In the genomic region with DNA sequence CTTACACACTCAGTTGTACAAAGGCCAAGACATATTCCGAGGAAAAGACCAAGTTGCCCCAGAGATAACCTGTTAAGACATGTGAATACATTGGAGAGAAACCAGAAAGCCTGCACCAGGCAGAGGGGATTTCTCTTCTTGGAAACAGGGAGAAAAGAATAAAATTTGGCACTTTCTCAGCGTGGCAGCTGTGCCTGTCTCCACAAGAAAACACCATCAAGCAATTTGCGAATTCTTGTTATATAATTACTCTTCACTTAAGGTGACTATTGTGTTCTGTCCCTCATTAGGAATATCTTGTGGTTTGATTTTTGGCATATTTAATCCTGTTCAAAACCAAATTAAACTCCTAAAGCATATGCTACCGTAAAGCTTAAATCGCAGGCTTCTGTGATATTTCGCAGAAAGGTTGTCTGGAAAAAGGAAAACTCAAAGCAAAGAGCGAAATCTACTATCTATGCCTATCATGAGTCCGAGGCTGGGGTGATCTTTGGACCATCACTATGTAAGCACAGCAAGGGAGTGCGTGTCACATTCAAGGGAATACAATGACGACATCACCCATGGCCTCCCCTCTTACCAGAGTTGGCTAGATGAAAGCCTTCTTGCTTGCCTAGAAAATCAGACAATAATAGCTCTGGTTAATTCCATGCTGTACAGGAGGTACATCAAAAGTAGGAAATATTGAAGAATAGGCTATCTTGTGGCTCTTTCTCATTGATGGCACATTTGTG, we compare ENCODE assay signal across 21 mouse cellular contexts. TPM values are rescaled to one million over a fixed set of nuclear protein-coding genes. Genes with fewer than 3 reads are reported as not detected.
DNase-seq lines count a peak whose midpoint lies in the region; ATAC-seq and TF ChIP-seq lines count a peak whose summit lies in the region.
"Had no signal": no experiment of that assay in that cellular context is flagged by ENCODE, and none has a peak within 500 bp of the region (broad histone marks: within the 10 kb centered on the region; RNA-seq: fewer than 3 reads in every experiment).

No protein-coding gene starts in this region.

- no peaks in the 10 kb centered on the region for H3K9me3 ChIP-seq in liver, embryonic 11.5 days (ENCODE audit: control insufficient read depth, low read length)
- H3K9me3 ChIP-seq in forebrain, embryonic 14.5 days (replicated peaks; ENCODE audit: control insufficient read depth, low read length), result no peaks in the 10 kb centered on the region
- H3K9me3 ChIP-seq: hindbrain, embryonic 12.5 days; intestine, embryonic 15.5 days had no signal

- H3K4me1 ChIP-seq in liver, adult 2 months (ENCODE audit: control insufficient read depth, insufficient read depth, low read length), result no peaks in the 10 kb centered on the region
- no peaks in the 10 kb centered on the region for H3K4me1 ChIP-seq in liver, embryonic 11.5 days (replicated peaks; ENCODE audit: control insufficient read depth, insufficient read depth, low read length)
- H3K4me1 ChIP-seq in forebrain, embryonic 14.5 days (ENCODE audit: control insufficient read depth, insufficient read depth, low read length), result peaks cover 18% of the 10 kb centered on the region; the same call in 1 of the 2 replicates
- H3K4me1 ChIP-seq: hindbrain, embryonic 12.5 days; intestine, embryonic 15.5 days had no signal

- no peak overlapping the region for H3K4me3 ChIP-seq in liver, adult 2 months (ENCODE audit: insufficient read depth, low read depth, low read length)
- no peak overlapping the region for H3K4me3 ChIP-seq in liver, embryonic 11.5 days (ENCODE audit: low read depth, low read length)
- H3K4me3 ChIP-seq in forebrain, embryonic 14.5 days (ENCODE audit: low read depth, low read length), result no peak overlapping the region
- H3K4me3 ChIP-seq: hindbrain, embryonic 12.5 days; intestine, embryonic 15.5 days had no signal

- no peak for ATAC-seq in liver, embryonic 11.5 days (replicated peaks; ENCODE audit: low FRiP score)
- ATAC-seq in forebrain, embryonic 14.5 days, result peak; percentile 78
- ATAC-seq in activated CD4-positive, CD25-positive, alpha-beta regulatory T cell, adult 4 months, result no peak
- ATAC-seq: intestine, embryonic 15.5 days had no signal

- H3K27me3 ChIP-seq in liver, adult 2 months (ENCODE audit: control insufficient read depth, insufficient read depth, low read length), result no peaks in the 10 kb centered on the region
- no peaks in the 10 kb centered on the region for H3K27me3 ChIP-seq in liver, embryonic 11.5 days (replicated peaks; ENCODE audit: control insufficient read depth, insufficient read depth, low read length)
- no peaks in the 10 kb centered on the region for H3K27me3 ChIP-seq in forebrain, embryonic 14.5 days (replicated peaks; ENCODE audit: control insufficient read depth, insufficient read depth, low read length)
- H3K27me3 ChIP-seq: hindbrain, embryonic 12.5 days; intestine, embryonic 15.5 days had no signal

- no peak for TF ChIP-seq CTCF in liver, adult 2 months (IDR thresholded peaks at IDR 0.05; ENCODE audit: low read depth, low read length)

- intact Hi-C loops in heart, postnatal 14 days (cut with DNase I), result no loop called here

- H3K36me3 ChIP-seq in liver, adult 2 months (ENCODE audit: control insufficient read depth, insufficient read depth, low read length), result no peaks in the 10 kb centered on the region
- no peaks in the 10 kb centered on the region for H3K36me3 ChIP-seq in liver, embryonic 11.5 days (ENCODE audit: control insufficient read depth, insufficient read depth, low read length)
- H3K36me3 ChIP-seq in forebrain, embryonic 14.5 days (ENCODE audit: control insufficient read depth, insufficient read depth, low read length), result no peaks in the 10 kb centered on the region
- H3K36me3 ChIP-seq: hindbrain, embryonic 12.5 days; intestine, embryonic 15.5 days had no signal

- H3K79me2 ChIP-seq in liver, adult 2 months (ENCODE audit: control insufficient read depth, insufficient read depth, low read length), result no peaks in the 10 kb centered on the region

- no peak for TF ChIP-seq POLR2A in liver, adult 2 months (IDR thresholded peaks at IDR 0.05; ENCODE audit: extremely low read depth, insufficient read depth, low read length)

- peak; percentile 29 to 45 for DNase-seq in cerebellum, postnatal 10 days
- no peak for DNase-seq in cerebellum, postnatal 4 days (ENCODE audit: low spot score in 2 of 2)
- peak; percentile 38 for DNase-seq in liver, adult 2 months (ENCODE audit: extremely low read depth, low read depth, low spot score)
- no peak for DNase-seq in liver, embryonic 11.5 days (ENCODE audit: low spot score)
- DNase-seq in forebrain, embryonic 14.5 days (ENCODE audit: low spot score), result peak; percentile 92
- peak; percentile 55 to 66 for DNase-seq in right cerebral cortex, postnatal 10 days (ENCODE audit: low spot score in 2 of 2)
- no peak for DNase-seq in heart, postnatal 14 days
- DNase-seq: cerebellum, adult 18-20 months; lung, embryonic 14.5 days; midbrain, embryonic 14.5 days had no signal

- 58% methylated on average over 10 of the region's 10 CpGs for whole genome bisulfite sequencing in liver, adult 2 months
- 74% methylated on average over 10 of the region's 10 CpGs for WGBS in liver, embryonic 11.5 days
- 32% methylated on average over 10 of the region's 10 CpGs for WGBS in forebrain, embryonic 14.5 days

- H3K27ac ChIP-seq in liver, adult 2 months (replicated peaks; ENCODE audit: insufficient read depth, low read depth, low read length), result no peak overlapping the region
- H3K27ac ChIP-seq in liver, embryonic 11.5 days (ENCODE audit: low read depth, low read length), result no peak overlapping the region
- H3K27ac ChIP-seq in forebrain, embryonic 14.5 days (ENCODE audit: low read depth, low read length), result no peak overlapping the region
- H3K27ac ChIP-seq: hindbrain, embryonic 12.5 days; intestine, embryonic 15.5 days; macrophage had no signal

- no peak overlapping the region for H3K9ac ChIP-seq in liver, adult 2 months (ENCODE audit: low read depth, low read length)
- H3K9ac ChIP-seq in liver, embryonic 11.5 days (ENCODE audit: low read depth, low read length), result no peak overlapping the region
- H3K9ac ChIP-seq in forebrain, embryonic 14.5 days (ENCODE audit: low read length), result no peak overlapping the region
- H3K9ac ChIP-seq: hindbrain, embryonic 12.5 days; intestine, embryonic 15.5 days; lung, embryonic 14.5 days had no signal

- no peak overlapping the region for H3K4me2 ChIP-seq in liver, embryonic 11.5 days
- no peak overlapping the region for H3K4me2 ChIP-seq in forebrain, embryonic 14.5 days (ENCODE audit: low read length)
- H3K4me2 ChIP-seq: hindbrain, embryonic 12.5 days; intestine, embryonic 15.5 days; lung, embryonic 14.5 days had no signal

RNA-seq across cellular contexts. Expression of gene 1700113H08Rik, which starts 51.4 kb away (rescaled TPM):
- not detected in 2 replicates for total RNA-seq in liver, adult 2 months (2014; rRNA removed)
- not detected in 2 replicates for polyA plus RNA-seq in liver, adult 2 months (2012; rRNA removed)
- not detected in 2 replicates for polyA plus RNA-seq in liver, embryonic 11.5 days (2014; fragmentation: Nextera tagmentation; extraction: Ambion mirVana)
- not detected in 2 replicates for polyA plus RNA-seq in forebrain, embryonic 14.5 days (2014; fragmentation: Nextera tagmentation; extraction: Ambion mirVana)
- total RNA-seq in heart, postnatal 14 days (2021), result under 1 TPM in 1 of 2 experiments, not detected in 1; 0.29 TPM
- polyA plus RNA-seq in activated CD4-positive, CD25-positive, alpha-beta regulatory T cell, adult 4 months (2017; shearing (Covaris generic)), result not detected
- total RNA-seq: granulocyte monocyte progenitor cell, adult 5-6 weeks; layer of hippocampus, postnatal 10 days had no signal
- polyA plus RNA-seq: heart, embryonic 14.5 days; intestine, embryonic 15.5 days; kidney, embryonic 16.5 days; limb, embryonic 11.5 days; lung, embryonic 14.5 days; macrophage; stomach, embryonic 14.5 days; thymus, postnatal 0 days had no signal

Comparison
In these comparisons a context has a peak if more than half of its experiments do, and no peak if none do; other contexts are left out.
1. DNase-seq: peak in cerebellum, postnatal 10 days (2 of 2), liver, adult 2 months (single experiment), forebrain, embryonic 14.5 days (single experiment) and right cerebral cortex, postnatal 10 days (2 of 2); none in cerebellum, postnatal 4 days (0 of 2), liver, embryonic 11.5 days (single experiment) and heart, postnatal 14 days (0 of 2).